Mouse (Mus musculus) E14TG2a.4 (cell line): ENCODE measurements around the gene Fbxl21.

Source experiments
- CTCF ChIP-seq: conservative IDR thresholded peaks from 2 replicates; pipeline ENCODE4 v1.5.1; 2014; ENCODE audit warnings: low read length
- NANOG ChIP-seq: IDR thresholded peaks from 2 replicates; pipeline ENCODE4 v1.6.1; 2014; ENCODE audit warnings: borderline replicate concordance, low read length, mixed read lengths
- POU5F1 ChIP-seq: IDR thresholded peaks from 2 replicates; pipeline ENCODE4 v1.6.1; 2014; ENCODE audit warnings: low read length, borderline replicate concordance

GRCm38 (mm10) chr13:56566336-56566735, 44.1 kb downstream of the Fbxl21 start:
- TF ChIP-seq CTCF: no peak
- TF ChIP-seq NANOG: no peak
- no peak for TF ChIP-seq POU5F1
